Comparison of ENCODE assay signal across 15 mouse cellular contexts in genomic region chr19:55449506-55449905, GRCm38 (mm10).
DNase-seq lines count a peak whose midpoint lies in the region; ATAC-seq and TF ChIP-seq lines count a peak whose summit lies in the region.
"Had no signal": no experiment of that assay in that cellular context is flagged by ENCODE, and none has a peak within 500 bp of the region (broad histone marks: within the 10 kb centered on the region; RNA-seq: fewer than 3 reads in every experiment).

No protein-coding gene starts in this region.

- no peak for TF ChIP-seq CTCF in brain, embryonic 14.5 days (IDR thresholded peaks at IDR 0.05; ENCODE audit: borderline replicate concordance, extremely low read depth, insufficient read depth, insufficient read length)

- peaks cover 9% of the 10 kb centered on the region for H3K4me1 ChIP-seq in hindbrain, embryonic 16.5 days (ENCODE audit: control insufficient read depth, insufficient read depth, low read depth, low read length)
- peaks cover 9% of the 10 kb centered on the region; the same call in 1 of the 2 replicates for H3K4me1 ChIP-seq in midbrain, embryonic 16.5 days (ENCODE audit: control insufficient read depth, insufficient read depth, low read length)
- H3K4me1 ChIP-seq: embryonic facial prominence, embryonic 12.5 days; heart, embryonic 12.5 days; limb, embryonic 15.5 days had no signal

- H3K9me3 ChIP-seq in hindbrain, embryonic 16.5 days (ENCODE audit: control insufficient read depth, low read length), result no peaks in the 10 kb centered on the region
- H3K9me3 ChIP-seq in midbrain, embryonic 16.5 days (replicated peaks; ENCODE audit: control insufficient read depth, low read length, poor library complexity, severe bottlenecking), result no peaks in the 10 kb centered on the region
- H3K9me3 ChIP-seq: embryonic facial prominence, embryonic 12.5 days; G1E; heart, embryonic 12.5 days; limb, embryonic 15.5 days had no signal

- no peaks in the 10 kb centered on the region for H3K36me3 ChIP-seq in hindbrain, embryonic 16.5 days (ENCODE audit: control insufficient read depth, insufficient read depth, low read length)
- H3K36me3 ChIP-seq in midbrain, embryonic 16.5 days (ENCODE audit: control insufficient read depth, insufficient read depth, low read length), result no peaks in the 10 kb centered on the region
- H3K36me3 ChIP-seq: embryonic facial prominence, embryonic 12.5 days; limb, embryonic 15.5 days had no signal

- no peaks in the 10 kb centered on the region for H3K27me3 ChIP-seq in hindbrain, embryonic 16.5 days (replicated peaks; ENCODE audit: control insufficient read depth, insufficient read depth, low read length)
- no peaks in the 10 kb centered on the region for H3K27me3 ChIP-seq in midbrain, embryonic 16.5 days (ENCODE audit: control insufficient read depth, insufficient read depth, low read depth, low read length)
- H3K27me3 ChIP-seq: embryonic facial prominence, embryonic 12.5 days; heart, embryonic 12.5 days; limb, embryonic 15.5 days had no signal

- ATAC-seq in hindbrain, embryonic 16.5 days, result no peak
- no peak for ATAC-seq in midbrain, embryonic 16.5 days

- peak; percentile 72 for DNase-seq in heart, adult 11 months
- no peak for DNase-seq in heart, postnatal 4 days
- peak; percentile 47 for DNase-seq in brain, embryonic 14.5 days (ENCODE audit: low read depth)
- no peak for DNase-seq in cerebellum, postnatal 25 days
- no peak for DNase-seq in Muller cell, postnatal 12 days (ENCODE audit: inconsistent ontology term)
- DNase-seq: heart, postnatal 36 days; kidney, adult 18-20 months; kidney, postnatal 10 days; right cerebral cortex, postnatal 14 days had no signal

- peak overlapping the region; percentile 32; the same call in 1 of the 2 replicates for H3K4me2 ChIP-seq in hindbrain, embryonic 16.5 days (ENCODE audit: low read length)
- peak overlapping the region; percentile 36; the same call in 1 of the 2 replicates for H3K4me2 ChIP-seq in midbrain, embryonic 16.5 days (ENCODE audit: low read length)
- H3K4me2 ChIP-seq: heart, embryonic 12.5 days; limb, embryonic 15.5 days had no signal

- TF ChIP-seq POLR2A in brain, embryonic 14.5 days (IDR thresholded peaks at IDR 0.05; ENCODE audit: borderline replicate concordance, extremely low read depth, insufficient read depth, insufficient read length, poor library complexity, severe bottlenecking), result no peak

- H3K27ac ChIP-seq in hindbrain, embryonic 16.5 days (ENCODE audit: low read depth, low read length), result no peak overlapping the region
- no peak overlapping the region for H3K27ac ChIP-seq in midbrain, embryonic 16.5 days (ENCODE audit: low read length)
- H3K27ac ChIP-seq: embryonic facial prominence, embryonic 12.5 days; limb, embryonic 15.5 days had no signal

- H3K4me3 ChIP-seq in hindbrain, embryonic 16.5 days (ENCODE audit: low read length), result no peak overlapping the region
- H3K4me3 ChIP-seq in midbrain, embryonic 16.5 days (ENCODE audit: low read depth, low read length), result no peak overlapping the region
- H3K4me3 ChIP-seq: embryonic facial prominence, embryonic 12.5 days; heart, embryonic 12.5 days; limb, embryonic 15.5 days had no signal

- 38% methylated on average over 6 of the region's 6 CpGs for WGBS in hindbrain, embryonic 16.5 days
- WGBS in midbrain, embryonic 16.5 days, result 41% methylated on average over 6 of the region's 6 CpGs

- no peak overlapping the region for H3K9ac ChIP-seq in hindbrain, embryonic 16.5 days (ENCODE audit: low read depth, low read length)
- no peak overlapping the region for H3K9ac ChIP-seq in midbrain, embryonic 16.5 days (ENCODE audit: low read depth, low read length)
- H3K9ac ChIP-seq: embryonic facial prominence, embryonic 12.5 days; heart, embryonic 12.5 days; limb, embryonic 15.5 days had no signal

Comparison
In these comparisons a context has a peak if more than half of its experiments do, and no peak if none do; other contexts are left out.
1. DNase-seq: peak in heart, adult 11 months (single experiment) and brain, embryonic 14.5 days (single experiment); none in heart, postnatal 4 days (single experiment), cerebellum, postnatal 25 days (0 of 2) and Muller cell, postnatal 12 days (single experiment).